Mouse (Mus musculus) embryonic fibroblast, embryonic 13.5 days (primary cell): ENCODE data around the gene St8sia1. TPM values are rescaled to one million over a fixed set of nuclear protein-coding genes. Genes with fewer than 3 reads are reported as not detected.

ENCODE experiments used
- H3K27ac ChIP-seq: 2 replicates; pipeline ENCODE4 v1.5.1; 2012; ENCODE audit warnings: low read length, control low read depth, inconsistent platforms; ENCODE audit not compliant: insufficient read depth
- H3K4me1 ChIP-seq: 2 replicates; pipeline ENCODE4 v1.6.1; 2011; ENCODE audit warnings: low read length; ENCODE audit not compliant: control insufficient read depth, insufficient read depth
- H3K4me3 ChIP-seq: 2 replicates; pipeline ENCODE4 v1.5.1; 2011; ENCODE audit warnings: mild to moderate bottlenecking, control low read depth, low read length; ENCODE audit not compliant: insufficient read depth
- CTCF ChIP-seq: IDR thresholded peaks from 2 replicates; pipeline ENCODE4 v1.5.1; 2011; ENCODE audit warnings: mild to moderate bottlenecking, control low read depth, low read length, moderate library complexity, borderline replicate concordance; ENCODE audit not compliant: insufficient read depth
- POLR2A ChIP-seq: IDR thresholded peaks from 2 replicates; pipeline ENCODE4 v1.6.1; 2011; ENCODE audit warnings: low read depth, mild to moderate bottlenecking, control low read depth, low read length, moderate library complexity
- polyA plus RNA-seq: library from polyadenylated mRNA; stranded (reverse); fragments of >200 nt; gene quantifications from 2 replicates; pipeline ENCODE4 v1.2.4, GENCODE M21; 2011; ENCODE audit warnings: low read depth; ENCODE audit not compliant: missing spikeins, insufficient read length

The St8sia1 gene
- polyA plus RNA-seq, 1 experiment: 0.07 TPM

DNA sequence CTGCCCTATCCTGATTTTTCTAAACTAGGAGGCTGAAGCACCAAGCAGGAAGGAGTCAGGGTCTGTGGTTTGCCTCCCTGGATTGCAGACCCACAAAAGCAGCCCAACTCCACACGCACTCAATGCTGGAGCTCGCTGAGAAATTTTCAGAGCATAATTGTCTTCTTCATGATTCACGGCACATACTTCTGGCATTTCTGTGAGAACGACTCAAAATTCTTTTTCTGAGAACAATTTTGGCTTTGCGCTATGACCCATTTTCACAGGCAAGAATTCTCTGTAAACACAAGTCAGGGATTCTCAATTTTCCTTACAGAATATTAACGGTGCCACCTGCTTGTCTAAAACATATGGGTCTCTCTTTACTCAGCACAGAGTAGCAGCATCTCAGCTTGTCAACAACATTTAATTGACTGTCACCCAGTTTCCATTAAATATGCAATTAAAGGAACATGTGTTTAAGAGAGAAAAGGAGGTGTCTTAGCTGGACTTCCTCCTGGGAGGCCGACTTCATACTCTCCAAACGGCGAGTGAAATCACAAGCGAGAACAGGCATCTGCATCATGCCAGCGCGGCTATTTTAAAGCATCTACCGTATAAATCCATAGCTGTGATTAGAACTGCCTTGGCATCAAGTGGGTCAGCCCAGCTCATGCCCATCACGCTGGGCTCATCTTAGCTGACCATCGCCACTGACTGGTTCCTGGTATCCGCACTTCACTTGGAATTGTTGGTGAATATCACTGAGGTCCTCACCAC lies 35.5 kb downstream of the St8sia1 start:
- Histone ChIP-seq H3K27ac (no peak overlapping the region), H3K4me3 (no peak overlapping the region), H3K4me1 (no peaks in the 10 kb centered on the region)
- TF ChIP-seq POLR2A: no peak
- no peak for TF ChIP-seq CTCF

DNA sequence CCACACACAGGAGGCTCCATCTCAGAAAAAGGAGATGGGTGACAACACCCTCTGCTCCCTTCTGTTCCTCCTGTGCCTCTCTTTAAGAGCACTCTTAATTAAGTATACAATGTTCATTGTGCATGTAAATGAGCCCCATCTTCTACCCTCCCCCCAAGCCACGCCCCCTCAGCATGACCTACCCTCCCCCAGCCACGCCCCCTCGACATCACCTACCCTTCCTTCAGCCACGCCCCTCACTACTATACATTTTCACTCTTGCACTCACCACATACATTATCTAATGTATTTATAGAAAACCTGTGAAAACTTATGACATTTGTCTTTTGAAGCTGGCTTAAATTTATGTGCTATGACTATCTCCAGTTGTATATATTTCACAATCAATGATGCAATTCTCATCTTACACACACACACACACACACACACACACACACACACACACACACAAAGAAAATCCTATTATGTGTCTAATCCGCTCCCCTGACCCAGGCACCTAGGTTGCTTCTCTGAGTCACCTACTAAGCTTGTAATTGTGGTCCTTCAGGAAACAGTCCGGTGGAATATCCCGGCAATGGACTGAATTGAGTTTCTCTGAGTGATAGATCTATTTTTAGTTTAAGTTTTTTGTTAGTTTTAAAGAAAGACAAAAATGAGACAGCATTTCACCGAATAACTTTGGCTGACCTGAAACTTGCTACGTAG lies 37.2 kb downstream of the St8sia1 start:
- no peaks in the 10 kb centered on the region for H3K4me1 ChIP-seq
- TF ChIP-seq CTCF (no peak), POLR2A (no peak)

DNA sequence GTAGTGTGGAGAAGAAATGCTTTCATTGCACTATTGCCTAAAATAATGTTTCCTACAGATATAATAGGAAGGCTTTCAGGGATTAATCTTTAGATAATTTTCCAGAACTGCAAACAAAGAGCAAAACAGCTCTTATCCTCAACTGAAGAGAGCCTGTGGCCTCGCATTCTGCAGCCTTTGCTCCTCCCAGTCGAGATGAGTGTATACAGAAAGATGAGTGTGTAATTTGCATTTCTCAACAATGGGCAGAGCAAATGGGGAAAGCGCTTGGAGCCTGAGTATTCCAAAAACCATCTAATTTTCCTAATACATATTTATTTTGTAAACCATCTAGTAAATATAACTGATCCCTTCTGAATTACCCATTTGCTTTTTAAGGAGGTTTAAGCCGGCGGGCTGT lies 38.3 kb downstream of the St8sia1 start:
- H3K27ac ChIP-seq: no peak overlapping the region
- H3K4me1 ChIP-seq: no peaks in the 10 kb centered on the region
- no peak for TF ChIP-seq CTCF
- no peak for TF ChIP-seq POLR2A
- no peak overlapping the region for H3K4me3 ChIP-seq

More for the DNA sequence above, 37.2 kb downstream of the St8sia1 start:
- H3K27ac ChIP-seq: no peak overlapping the region
- H3K4me3 ChIP-seq: no peak overlapping the region

- H3K27ac ChIP-seq: no peak overlapping the region
- no peak for TF ChIP-seq CTCF
- no peak for TF ChIP-seq POLR2A
- no peak overlapping the region for H3K4me3 ChIP-seq
- H3K4me1 ChIP-seq: no peaks in the 10 kb centered on the region
Observed at GRCm38 (mm10) chr6:142925374-142925773, 38.9 kb downstream of the St8sia1 start.

GRCm38 (mm10) chr6:142920901-142921300 lies 43.4 kb downstream of the St8sia1 start:
- Histone ChIP-seq H3K27ac (no peak overlapping the region), H3K4me3 (no peak overlapping the region), H3K4me1 (no peaks in the 10 kb centered on the region)
- no peak for TF ChIP-seq CTCF
- no peak for TF ChIP-seq POLR2A

GRCm38 (mm10) chr6:142918691-142919090 lies 45.6 kb downstream of the St8sia1 start:
- Histone ChIP-seq H3K4me3 (no peak overlapping the region), H3K27ac (no peak overlapping the region), H3K4me1 (no peaks in the 10 kb centered on the region)
- TF ChIP-seq CTCF: no peak
- TF ChIP-seq POLR2A: no peak

DNA sequence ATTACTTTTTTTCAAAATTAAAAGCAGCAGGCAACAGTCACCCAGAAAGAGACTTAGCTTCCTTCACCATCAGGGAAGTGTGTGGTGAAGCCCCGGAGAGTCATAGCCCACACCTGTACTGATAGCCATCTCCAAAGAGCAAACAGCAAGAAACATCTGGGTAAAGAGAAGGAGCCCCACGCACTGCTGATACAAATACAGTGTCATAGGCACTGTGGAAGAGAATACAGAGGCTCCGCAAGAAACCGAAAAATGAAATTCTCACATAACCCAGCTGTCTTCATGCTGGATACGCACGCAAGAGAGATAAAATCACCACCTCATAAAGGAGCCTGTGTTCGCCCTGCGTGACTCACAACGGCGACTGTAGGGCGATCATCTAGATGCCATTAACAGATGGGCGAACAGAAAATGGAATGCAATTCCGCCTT lies 46.8 kb downstream of the St8sia1 start:
- H3K27ac ChIP-seq: no peak overlapping the region
- TF ChIP-seq CTCF (no peak), POLR2A (no peak)
- no peak overlapping the region for H3K4me3 ChIP-seq
- no peaks in the 10 kb centered on the region for H3K4me1 ChIP-seq

GRCm38 (mm10) chr6:142916271-142916941 lies 47.8 kb downstream of the St8sia1 start:
- Histone ChIP-seq H3K4me3 (no peak overlapping the region), H3K4me1 (no peaks in the 10 kb centered on the region), H3K27ac (no peak overlapping the region)
- TF ChIP-seq POLR2A (no peak), CTCF (no peak)

GRCm38 (mm10) chr6:142915464-142915863 lies 48.8 kb downstream of the St8sia1 start:
- Histone ChIP-seq H3K4me1 (no peaks in the 10 kb centered on the region), H3K4me3 (no peak overlapping the region), H3K27ac (no peak overlapping the region)
- no peak for TF ChIP-seq POLR2A
- TF ChIP-seq CTCF: no peak
